Mouse (Mus musculus) lung, adult 2 months (tissue): ENCODE measurements around the gene Mybpc1. TPM values are rescaled to one million over a fixed set of nuclear protein-coding genes. Genes with fewer than 3 reads are reported as not detected.

ENCODE experiments used
- DNase-seq: peaks from one replicate; pipeline ENCODE4 v3.0.0; 2022
- H3K4me1 ChIP-seq: fragments of 200-500 bp; 2 replicates; pipeline ENCODE4 v1.6.1; 2011; ENCODE audit warnings: low read length; ENCODE audit not compliant: control insufficient read depth, insufficient read depth
- H3K4me3 ChIP-seq: fragments of 200-500 bp; replicated peaks from 2 replicates; pipeline ENCODE3; 2011; ENCODE audit warnings: low read depth, mild to moderate bottlenecking, control low read depth, low read length; ENCODE audit errors: extremely low read depth
- CTCF ChIP-seq: fragments of 200-500 bp; IDR thresholded peaks from 2 replicates; pipeline ENCODE4 v1.5.1; 2011; ENCODE audit warnings: mild to moderate bottlenecking, low read length, control low read depth; ENCODE audit not compliant: insufficient read depth
- POLR2A ChIP-seq: fragments of 200-500 bp; IDR thresholded peaks from 2 replicates; pipeline ENCODE4 v1.6.1; 2011; ENCODE audit warnings: low read depth, mild to moderate bottlenecking, control low read depth, low read length, borderline replicate concordance; ENCODE audit errors: extremely low read depth
- WGBS: fragments of 180-500 bp; shearing (Covaris S2); methylation state at CpG from one replicate; pipeline ENCODE4 v1.1.7; 2018; 5-methylcytosine and 5-hydroxymethylcytosine counted together
- polyA plus RNA-seq: library from polyadenylated mRNA; depleted of rRNA; stranded (reverse); fragments of >200 nt; gene quantifications from 2 replicates; pipeline ENCODE4 v1.2.3, GENCODE M21; 2012

The Mybpc1 gene
- polyA plus RNA-seq, 1 experiment, result 18.2 TPM

DNA sequence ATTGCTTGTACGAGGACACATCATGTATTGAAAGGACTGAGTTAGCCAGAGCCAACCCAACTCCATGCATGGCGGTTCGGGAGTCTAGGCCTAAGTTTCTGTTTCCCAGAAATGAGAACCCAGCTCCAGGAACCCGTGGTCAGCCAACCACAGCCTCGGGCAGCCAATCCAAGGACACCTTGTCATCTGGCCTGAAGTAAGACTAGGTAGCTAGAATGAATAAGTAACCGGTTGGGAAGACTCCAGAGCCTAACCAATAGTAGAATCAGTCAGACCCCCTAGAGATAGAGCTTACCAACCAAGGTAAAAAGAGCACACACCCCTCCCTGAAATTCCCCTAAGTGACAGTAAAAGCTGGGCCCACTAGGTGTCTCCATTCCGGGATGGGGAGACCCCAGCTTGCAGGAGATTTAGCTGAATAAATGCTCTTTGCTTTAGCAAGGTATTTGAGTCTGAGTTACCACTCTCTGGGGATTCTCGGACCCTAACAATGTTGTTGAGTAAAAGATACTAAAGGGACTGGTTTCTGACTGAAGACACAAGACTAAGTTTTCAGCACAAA lies 91.3 kb downstream of the Mybpc1 start:
- TF ChIP-seq POLR2A, result no peak
- TF ChIP-seq CTCF, result no peak
- DNase-seq, result no peak
- 67% methylated on average over 8 of the region's 8 CpGs for WGBS
- no peaks in the 10 kb centered on the region for H3K4me1 ChIP-seq
- H3K4me3 ChIP-seq, result no peak overlapping the region

GRCm38 (mm10) chr10:88511355-88511754 lies 93.6 kb downstream of the Mybpc1 start:
- TF ChIP-seq POLR2A (no peak), CTCF (no peak)
- DNase-seq, result no peak
- no peaks in the 10 kb centered on the region for H3K4me1 ChIP-seq
- no peak overlapping the region for H3K4me3 ChIP-seq
- 67% methylated on average over 9 of the region's 9 CpGs for WGBS

DNA sequence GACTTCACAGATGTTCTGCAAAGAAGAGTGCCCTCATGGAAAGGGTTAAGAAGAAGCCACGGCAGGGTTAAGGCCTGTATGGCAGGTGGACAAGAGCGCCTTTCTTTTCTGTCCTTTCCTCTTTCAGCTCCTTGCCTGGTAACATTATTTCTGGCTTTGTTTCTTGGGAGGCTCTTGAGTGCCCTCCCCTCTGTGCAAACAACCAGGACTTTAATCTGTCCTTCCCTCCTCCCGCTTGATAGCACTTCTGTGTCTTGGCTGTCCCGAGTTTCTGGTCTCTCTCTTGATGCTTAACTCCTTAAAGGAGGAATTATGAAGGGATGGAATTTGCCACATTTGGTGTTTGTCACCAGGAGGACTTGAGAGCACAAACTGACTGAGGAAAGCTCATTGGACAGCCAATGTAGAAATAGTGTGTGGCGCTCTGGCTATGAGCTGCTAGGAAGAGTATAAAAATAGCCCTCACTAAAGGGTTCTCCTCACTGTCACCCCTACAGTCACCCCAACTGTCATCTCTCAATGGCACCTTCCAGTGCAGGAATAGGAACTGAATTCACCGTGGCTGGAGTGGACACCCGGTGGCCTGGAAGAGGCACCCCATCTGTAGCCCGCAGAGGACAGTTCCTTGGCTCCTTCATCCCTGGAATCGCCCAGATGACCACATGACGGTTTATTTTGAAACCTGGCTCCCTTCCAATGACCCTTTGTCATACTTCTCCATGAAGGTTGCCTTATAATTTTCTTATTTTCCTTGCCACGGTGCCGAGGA lies 94.3 kb downstream of the Mybpc1 start:
- peak; percentile 27 for DNase-seq
- Histone ChIP-seq H3K4me1 (no peaks in the 10 kb centered on the region), H3K4me3 (no peak overlapping the region)
- WGBS, result 46% methylated on average over 12 of the region's 12 CpGs
- TF ChIP-seq CTCF (no peak), POLR2A (no peak)

DNA sequence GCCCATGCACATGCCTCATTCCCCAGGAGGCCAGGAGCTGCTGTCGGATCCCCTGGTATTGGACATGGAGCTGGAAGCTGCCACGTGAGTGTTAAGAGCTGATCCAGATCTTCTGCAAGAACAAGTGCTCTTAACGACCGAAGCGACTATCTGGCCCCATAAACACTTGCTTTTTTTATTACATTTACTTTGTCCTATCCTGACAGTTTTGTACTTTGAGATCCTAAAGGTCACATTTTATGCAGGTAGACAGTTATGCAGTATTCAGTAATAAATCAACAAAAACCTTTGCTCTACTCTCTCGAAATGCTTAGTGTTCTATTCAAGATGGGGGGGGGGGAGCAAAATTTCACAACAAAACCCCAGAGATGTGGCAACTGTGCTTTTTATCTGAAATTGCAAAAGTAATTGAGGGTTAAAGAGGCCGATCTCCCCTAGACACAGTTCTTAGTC lies 97.2 kb downstream of the Mybpc1 start:
- WGBS, result 65% methylated on average over 7 of the region's 7 CpGs
- no peak for DNase-seq
- no peak overlapping the region for H3K4me3 ChIP-seq
- H3K4me1 ChIP-seq, result peaks cover 5% of the 10 kb centered on the region
- TF ChIP-seq CTCF (no peak), POLR2A (no peak)

- WGBS, result 58% methylated on average over 5 of the region's 5 CpGs
- TF ChIP-seq CTCF, result no peak
- no peak for TF ChIP-seq POLR2A
- DNase-seq, result no peak
Measured at GRCm38 (mm10) chr10:88505256-88505655, 99.7 kb downstream of the Mybpc1 start.

GRCm38 (mm10) chr10:88504481-88504880 lies 100.5 kb downstream of the Mybpc1 start:
- no peak for DNase-seq
- 49% methylated on average over 3 of the region's 3 CpGs for WGBS
- peaks cover 7% of the 10 kb centered on the region for H3K4me1 ChIP-seq
- no peak overlapping the region for H3K4me3 ChIP-seq
- TF ChIP-seq POLR2A (no peak), CTCF (no peak)

More at GRCm38 (mm10) chr10:88505256-88505655, 99.7 kb downstream of the Mybpc1 start:
- no peak overlapping the region for H3K4me3 ChIP-seq
- peaks cover 7% of the 10 kb centered on the region for H3K4me1 ChIP-seq

DNA sequence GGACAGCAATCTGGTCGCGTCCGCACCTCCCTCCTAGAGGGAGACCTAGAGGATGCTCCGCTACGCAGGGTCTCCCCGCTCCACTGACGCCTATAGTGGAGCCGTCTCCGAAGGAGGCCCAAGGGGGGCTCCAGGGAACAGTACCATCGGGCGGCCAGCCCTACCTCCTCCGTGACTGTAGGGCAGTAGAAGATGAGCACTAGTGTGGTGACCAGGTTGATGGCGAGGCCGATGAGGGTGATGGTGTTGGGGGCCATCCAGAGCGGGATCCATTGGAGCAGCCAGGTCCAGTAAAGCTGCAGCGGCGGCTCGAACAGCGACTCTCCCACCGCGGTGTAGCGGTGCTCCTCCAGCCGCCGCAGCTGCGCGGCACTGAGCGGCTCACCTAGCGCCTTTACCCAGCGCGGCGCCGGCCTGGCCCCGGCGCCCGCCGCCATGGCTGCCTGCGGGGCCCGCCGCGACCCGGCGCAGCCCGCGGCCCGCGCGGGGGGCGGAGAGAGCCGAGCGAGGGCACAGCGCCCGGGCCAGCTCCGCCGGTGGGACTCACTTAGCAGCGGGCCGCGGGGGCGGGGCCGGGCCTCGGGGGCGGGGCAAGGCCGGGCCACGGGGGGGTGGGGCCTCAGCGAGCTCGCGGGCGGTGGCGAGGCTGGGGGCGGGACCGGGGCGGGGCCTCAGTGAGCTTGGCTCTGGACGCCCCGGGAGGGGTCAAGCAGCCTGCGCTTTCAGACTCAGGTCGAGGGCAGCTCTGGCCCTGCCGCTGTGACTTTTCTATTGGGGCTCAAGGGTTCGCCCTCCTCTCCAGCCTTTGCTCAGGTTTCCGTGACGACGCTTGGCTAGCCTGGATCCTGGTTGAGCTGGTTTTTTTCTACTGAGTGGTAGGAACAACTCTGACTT lies 101.3 kb downstream of the Mybpc1 start, which contains the start of gene Chpt1:
Gene Chpt1 (minus strand): TSS at position 653 of the 894 bp plus-strand sequence.
- Histone ChIP-seq H3K4me3 (peak within 1 kb of the TSS; percentile 97), H3K4me1 (peaks cover 7% of the 10 kb centered on the region)
- peak; percentile 79 for DNase-seq
- TF ChIP-seq POLR2A, result peak; percentile 85; the same call in 1 of the 2 replicates
- TF ChIP-seq CTCF, result no peak
- WGBS, result 1% methylated on average over 62 of the region's 80 CpGs

DNA sequence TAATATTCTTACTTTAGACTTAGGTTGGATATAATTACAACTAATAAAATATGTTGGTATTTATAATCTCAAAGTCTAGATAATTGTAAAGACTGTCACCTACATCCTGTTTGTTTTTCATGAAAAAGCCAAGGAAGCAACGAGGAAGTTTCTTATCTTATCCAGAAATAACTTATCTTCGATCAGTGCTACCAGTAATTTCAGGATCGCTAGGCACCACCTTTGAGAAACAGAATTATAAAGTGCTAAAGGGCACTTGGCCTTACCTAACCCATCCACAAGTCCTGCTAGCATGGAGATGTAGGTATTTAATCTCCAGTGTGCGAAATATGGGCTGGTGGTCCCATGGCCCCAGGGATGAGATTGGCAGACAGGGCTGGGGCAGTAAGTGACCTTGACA lies 102.0 kb downstream of the Mybpc1 start:
- Histone ChIP-seq H3K4me3 (peak overlapping the region; percentile 97), H3K4me1 (peaks cover 7% of the 10 kb centered on the region)
- TF ChIP-seq CTCF (no peak), POLR2A (no peak)
- DNase-seq, result no peak
- WGBS, result 21% methylated on average over 4 of the region's 4 CpGs

DNA sequence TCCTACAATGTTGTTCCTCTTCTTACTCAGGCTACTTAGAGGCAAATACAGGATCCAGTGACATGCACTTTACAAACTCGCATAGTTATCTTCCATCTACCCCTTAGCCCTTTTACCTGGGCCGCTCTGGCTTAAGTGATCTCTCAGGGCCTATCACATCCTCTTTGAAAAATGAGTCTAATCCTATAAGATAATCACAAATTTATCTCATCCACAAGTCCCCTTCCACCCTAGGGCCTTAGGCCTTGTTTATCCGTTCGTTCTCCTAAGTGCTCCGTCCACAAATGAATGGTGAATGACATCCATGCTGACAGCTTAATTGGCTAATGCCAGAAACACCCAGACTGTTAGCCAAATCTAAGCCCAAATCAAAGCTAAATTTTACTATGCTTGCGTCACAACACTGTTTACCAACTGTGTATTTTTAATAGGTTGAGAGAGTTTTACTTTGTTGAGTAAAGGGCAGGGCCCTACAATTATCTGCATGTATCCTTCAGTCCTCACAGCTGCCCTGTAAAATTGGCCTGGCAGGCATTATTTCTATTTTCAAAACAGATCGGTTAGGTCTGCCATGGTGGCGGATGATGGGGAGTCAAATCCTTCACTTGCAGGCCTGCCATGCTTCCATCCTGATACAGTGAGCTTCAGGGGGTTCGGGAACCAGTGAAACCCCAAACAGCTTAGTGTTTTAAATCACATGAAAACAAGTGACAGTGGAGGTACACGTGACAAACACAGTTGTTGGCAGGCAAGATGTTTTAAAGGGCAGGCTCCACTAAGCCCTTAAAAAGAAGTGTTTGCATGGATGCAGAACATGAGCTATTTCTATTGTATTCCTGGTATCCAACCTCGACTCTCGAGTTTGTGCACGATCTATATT lies 102.8 kb downstream of the Mybpc1 start:
- peak overlapping the region; percentile 97 for H3K4me3 ChIP-seq
- TF ChIP-seq CTCF (no peak), POLR2A (no peak)
- 55% methylated on average over 13 of the region's 13 CpGs for WGBS
- DNase-seq, result peak; percentile 30
- peaks cover 7% of the 10 kb centered on the region for H3K4me1 ChIP-seq
